Mouse (Mus musculus): ENCODE measurements at regions not wholly inside any gene's neighbourhood (a gene's known extent, or its start where the extent isn't known, plus 50 kb on each side); places are given as distances from the start of the nearest gene placed in this dataset.

DNA sequence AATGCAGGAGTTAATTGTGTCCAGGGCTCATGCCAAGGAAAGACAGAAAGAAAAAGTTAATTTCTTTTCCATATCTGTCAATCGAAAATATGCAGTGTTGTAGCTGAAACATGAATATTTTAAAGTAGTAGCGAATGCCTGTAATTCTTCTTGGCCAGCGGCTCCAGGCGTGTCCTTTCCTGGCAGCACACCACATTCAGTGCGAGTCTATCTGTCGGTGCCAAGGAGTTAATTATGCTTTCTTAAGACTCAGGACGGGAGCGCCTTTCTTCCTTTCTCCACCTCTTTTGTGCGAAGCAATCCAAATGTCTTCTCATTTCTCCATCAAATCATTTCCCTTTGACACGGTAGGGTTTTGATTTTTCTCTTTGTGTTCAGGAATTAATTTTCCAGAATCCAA, 226.5 kb upstream of the Nrip1 start:
- DNase-seq (ENCODE audit: low spot score) (no peak), ATAC-seq (ENCODE audit: low FRiP score) (no peak)
- Histone ChIP-seq H3K9ac (no peak overlapping the region), H3K27ac (no peak overlapping the region), H3K9me3 (ENCODE audit: control insufficient read depth, low read length) (no peaks in the 10 kb centered on the region), H3K36me3 (replicated peaks; ENCODE audit: control insufficient read depth, insufficient read depth) (no peaks in the 10 kb centered on the region), H3K4me2 (replicated peaks) (no peak overlapping the region), H3K4me1 (replicated peaks; ENCODE audit: control insufficient read depth, insufficient read depth, low read length) (no peaks in the 10 kb centered on the region), H3K4me3 (replicated peaks; ENCODE audit: low read length) (no peak overlapping the region), H3K27me3 (ENCODE audit: control insufficient read depth, insufficient read depth, low read length) (no peaks in the 10 kb centered on the region)
- WGBS: 65% methylated on average over 10 of the region's 10 CpGs

GRCm38 (mm10) chr16:76591956-76592768, 218.5 kb upstream of the Nrip1 start:
- H3K27me3 ChIP-seq (ENCODE audit: control insufficient read depth, insufficient read depth, low read length): no peaks in the 10 kb centered on the region
- no peaks in the 10 kb centered on the region for H3K9me3 ChIP-seq (ENCODE audit: control insufficient read depth, low read length)
- H3K36me3 ChIP-seq (replicated peaks; ENCODE audit: control insufficient read depth, insufficient read depth): no peaks in the 10 kb centered on the region
- H3K4me3 ChIP-seq (replicated peaks; ENCODE audit: low read length): no peak overlapping the region
- WGBS: 80% methylated on average over 4 of the region's 4 CpGs
- ATAC-seq (ENCODE audit: low FRiP score): no peak
- H3K9ac ChIP-seq: no peak overlapping the region
- no peak for DNase-seq (ENCODE audit: low spot score)
- H3K27ac ChIP-seq: no peak overlapping the region
- no peak overlapping the region for H3K4me2 ChIP-seq (replicated peaks)
- H3K4me1 ChIP-seq (replicated peaks; ENCODE audit: control insufficient read depth, insufficient read depth, low read length): no peaks in the 10 kb centered on the region

- 81% methylated on average over 2 of the region's 2 CpGs for WGBS
- Histone ChIP-seq H3K4me2 (replicated peaks) (no peak overlapping the region), H3K4me1 (replicated peaks; ENCODE audit: control insufficient read depth, insufficient read depth, low read length) (no peaks in the 10 kb centered on the region), H3K27ac (no peak overlapping the region), H3K4me3 (replicated peaks; ENCODE audit: low read length) (no peak overlapping the region), H3K27me3 (ENCODE audit: control insufficient read depth, insufficient read depth, low read length) (no peaks in the 10 kb centered on the region), H3K36me3 (replicated peaks; ENCODE audit: control insufficient read depth, insufficient read depth) (no peaks in the 10 kb centered on the region), H3K9ac (no peak overlapping the region), H3K9me3 (ENCODE audit: control insufficient read depth, low read length) (no peaks in the 10 kb centered on the region)
- no peak for ATAC-seq (ENCODE audit: low FRiP score)
- DNase-seq (ENCODE audit: low spot score): no peak
Observed at GRCm38 (mm10) chr16:76589791-76590190, 216.2 kb upstream of the Nrip1 start.

- H3K27me3 ChIP-seq (ENCODE audit: control insufficient read depth, insufficient read depth, low read length): no peaks in the 10 kb centered on the region
- H3K4me3 ChIP-seq (replicated peaks; ENCODE audit: low read length): no peak overlapping the region
- ATAC-seq (ENCODE audit: low FRiP score) (no peak), DNase-seq (ENCODE audit: low spot score) (no peak)
- H3K27ac ChIP-seq: no peak overlapping the region
- H3K36me3 ChIP-seq (replicated peaks; ENCODE audit: control insufficient read depth, insufficient read depth): no peaks in the 10 kb centered on the region
- no peak overlapping the region for H3K4me2 ChIP-seq (replicated peaks)
- WGBS: 69% methylated on average over 2 of the region's 2 CpGs
- no peaks in the 10 kb centered on the region for H3K9me3 ChIP-seq (ENCODE audit: control insufficient read depth, low read length)
- H3K9ac ChIP-seq: no peak overlapping the region
- H3K4me1 ChIP-seq (replicated peaks; ENCODE audit: control insufficient read depth, insufficient read depth, low read length): no peaks in the 10 kb centered on the region
Observed at GRCm38 (mm10) chr16:76577206-76577605, 203.6 kb upstream of the Nrip1 start.

DNA sequence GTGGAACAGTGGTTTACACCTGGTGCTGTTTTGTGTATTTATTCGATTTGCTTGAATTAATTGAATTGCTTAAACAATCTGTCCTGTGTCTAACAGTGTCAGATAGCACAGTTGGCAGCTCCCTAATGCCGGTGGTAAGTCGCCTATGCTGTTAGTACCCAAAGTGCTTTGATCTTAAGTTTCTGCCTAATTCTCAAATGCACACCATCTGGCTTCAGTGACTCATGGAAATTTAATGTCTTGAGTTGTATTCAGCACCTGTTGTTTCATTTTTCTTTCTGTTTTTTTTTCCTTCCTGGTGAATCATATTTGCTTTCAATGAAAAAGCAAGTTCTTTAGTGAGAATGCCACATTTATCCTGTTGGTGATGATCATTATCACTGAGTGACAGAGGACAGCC, 201.7 kb upstream of the Nrip1 start:
- Histone ChIP-seq H3K27ac (no peak overlapping the region), H3K36me3 (replicated peaks; ENCODE audit: control insufficient read depth, insufficient read depth) (no peaks in the 10 kb centered on the region), H3K9me3 (ENCODE audit: control insufficient read depth, low read length) (no peaks in the 10 kb centered on the region), H3K4me1 (replicated peaks; ENCODE audit: control insufficient read depth, insufficient read depth, low read length) (no peaks in the 10 kb centered on the region), H3K4me2 (replicated peaks) (no peak overlapping the region), H3K27me3 (ENCODE audit: control insufficient read depth, insufficient read depth, low read length) (no peaks in the 10 kb centered on the region), H3K9ac (no peak overlapping the region), H3K4me3 (replicated peaks; ENCODE audit: low read length) (no peak overlapping the region)
- ATAC-seq (ENCODE audit: low FRiP score) (no peak), DNase-seq (ENCODE audit: low spot score) (no peak)
- 76% methylated on average over 3 of the region's 3 CpGs for WGBS

- H3K4me3 ChIP-seq (replicated peaks; ENCODE audit: low read length): no peak overlapping the region
- no peaks in the 10 kb centered on the region for H3K9me3 ChIP-seq (ENCODE audit: control insufficient read depth, low read length)
- no peaks in the 10 kb centered on the region for H3K36me3 ChIP-seq (replicated peaks; ENCODE audit: control insufficient read depth, insufficient read depth)
- no peaks in the 10 kb centered on the region for H3K4me1 ChIP-seq (replicated peaks; ENCODE audit: control insufficient read depth, insufficient read depth, low read length)
- no peak overlapping the region for H3K9ac ChIP-seq
- no peak overlapping the region for H3K4me2 ChIP-seq (replicated peaks)
- no peak overlapping the region for H3K27ac ChIP-seq
- ATAC-seq (ENCODE audit: low FRiP score) (no peak), DNase-seq (ENCODE audit: low spot score) (no peak)
- no peaks in the 10 kb centered on the region for H3K27me3 ChIP-seq (ENCODE audit: control insufficient read depth, insufficient read depth, low read length)
- WGBS: 44% methylated on average over 11 of the region's 11 CpGs
Observed at GRCm38 (mm10) chr16:76566220-76566619, 192.6 kb upstream of the Nrip1 start.

GRCm38 (mm10) chr16:76554846-76555245, 181.2 kb upstream of the Nrip1 start:
- Histone ChIP-seq H3K4me2 (replicated peaks) (no peak overlapping the region), H3K27ac (no peak overlapping the region), H3K9me3 (ENCODE audit: control insufficient read depth, low read length) (no peaks in the 10 kb centered on the region), H3K27me3 (ENCODE audit: control insufficient read depth, insufficient read depth, low read length) (no peaks in the 10 kb centered on the region), H3K4me1 (replicated peaks; ENCODE audit: control insufficient read depth, insufficient read depth, low read length) (no peaks in the 10 kb centered on the region), H3K36me3 (replicated peaks; ENCODE audit: control insufficient read depth, insufficient read depth) (no peaks in the 10 kb centered on the region), H3K9ac (no peak overlapping the region), H3K4me3 (replicated peaks; ENCODE audit: low read length) (no peak overlapping the region)
- DNase-seq (ENCODE audit: low spot score): no peak
- no peak for ATAC-seq (ENCODE audit: low FRiP score)
- 89% methylated on average over 4 of the region's 4 CpGs for WGBS

GRCm38 (mm10) chr16:76549628-76550027, 176.0 kb upstream of the Nrip1 start:
- Histone ChIP-seq H3K9me3 (ENCODE audit: control insufficient read depth, low read length) (no peaks in the 10 kb centered on the region), H3K27me3 (ENCODE audit: control insufficient read depth, insufficient read depth, low read length) (no peaks in the 10 kb centered on the region), H3K4me3 (replicated peaks; ENCODE audit: low read length) (no peak overlapping the region), H3K36me3 (replicated peaks; ENCODE audit: control insufficient read depth, insufficient read depth) (no peaks in the 10 kb centered on the region), H3K27ac (no peak overlapping the region), H3K4me2 (replicated peaks) (no peak overlapping the region), H3K9ac (no peak overlapping the region), H3K4me1 (replicated peaks; ENCODE audit: control insufficient read depth, insufficient read depth, low read length) (no peaks in the 10 kb centered on the region)
- WGBS: 87% methylated on average over 5 of the region's 5 CpGs
- no peak for DNase-seq (ENCODE audit: low spot score)
- no peak for ATAC-seq (ENCODE audit: low FRiP score)

GRCm38 (mm10) chr16:76547087-76547486, 173.5 kb upstream of the Nrip1 start:
- Histone ChIP-seq H3K4me3 (replicated peaks; ENCODE audit: low read length) (no peak overlapping the region), H3K27me3 (ENCODE audit: control insufficient read depth, insufficient read depth, low read length) (no peaks in the 10 kb centered on the region), H3K9me3 (ENCODE audit: control insufficient read depth, low read length) (no peaks in the 10 kb centered on the region), H3K9ac (no peak overlapping the region), H3K4me1 (replicated peaks; ENCODE audit: control insufficient read depth, insufficient read depth, low read length) (no peaks in the 10 kb centered on the region), H3K27ac (no peak overlapping the region), H3K4me2 (replicated peaks) (no peak overlapping the region), H3K36me3 (replicated peaks; ENCODE audit: control insufficient read depth, insufficient read depth) (no peaks in the 10 kb centered on the region)
- 96% methylated on average over 4 of the region's 4 CpGs for WGBS
- DNase-seq (ENCODE audit: low spot score) (no peak), ATAC-seq (ENCODE audit: low FRiP score) (no peak)

DNA sequence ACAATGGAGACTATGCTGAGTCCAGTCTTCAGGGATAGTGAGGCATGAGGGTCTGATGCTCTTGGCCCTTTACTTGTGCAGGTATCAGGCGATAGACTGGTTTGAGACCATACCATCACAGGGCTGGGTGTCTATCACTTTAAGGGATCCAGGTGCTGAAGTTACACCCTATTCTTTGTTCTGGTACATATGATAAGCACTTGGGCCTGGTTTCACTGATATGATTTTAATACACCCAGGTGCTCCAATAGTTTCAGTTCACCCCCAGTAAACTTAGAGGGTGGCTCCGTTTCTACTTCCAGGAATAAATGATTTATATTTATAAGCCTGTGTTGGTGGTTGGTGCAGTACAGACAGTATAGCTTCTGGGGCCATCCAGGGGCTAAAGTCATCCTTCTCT, 173.0 kb upstream of the Nrip1 start:
- Histone ChIP-seq H3K4me2 (replicated peaks) (no peak overlapping the region), H3K4me1 (replicated peaks; ENCODE audit: control insufficient read depth, insufficient read depth, low read length) (no peaks in the 10 kb centered on the region), H3K27me3 (ENCODE audit: control insufficient read depth, insufficient read depth, low read length) (no peaks in the 10 kb centered on the region), H3K9me3 (ENCODE audit: control insufficient read depth, low read length) (no peaks in the 10 kb centered on the region), H3K27ac (no peak overlapping the region), H3K36me3 (replicated peaks; ENCODE audit: control insufficient read depth, insufficient read depth) (no peaks in the 10 kb centered on the region), H3K9ac (no peak overlapping the region), H3K4me3 (replicated peaks; ENCODE audit: low read length) (no peak overlapping the region)
- 96% methylated on average over 2 of the region's 2 CpGs for WGBS
- DNase-seq (ENCODE audit: low spot score) (no peak), ATAC-seq (ENCODE audit: low FRiP score) (no peak)

Data from hindbrain, embryonic 14.5 days (tissue).